Mouse (Mus musculus) left cerebral cortex, postnatal 10 days (tissue): ENCODE results near the gene Ntmt1. TPM values are rescaled to one million over a fixed set of nuclear protein-coding genes. Genes with fewer than 3 reads are reported as not detected.

Experiments
- DNase-seq, 2 experiments: peaks; one replicate each; pipeline ENCODE4 v3.0.0; 2021 to 2022; ENCODE audit warnings: low spot score in 2 of 2, mixed read lengths in 1 of 2; ENCODE audit errors: extremely low spot score in 1 of 2
- intact Hi-C: fragments of 180-260 bp; cut with DNase I; formaldehyde crosslinking; loops from one replicate; pipeline ENCODE4 v1.15.1; 2025
- total RNA-seq, 2 experiments: library from RNA; stranded (reverse); gene quantifications; 2 replicates each; pipeline ENCODE4 v1.2.3; 2021

Gene Ntmt1
- total RNA-seq, 2 experiments from 2014 or later: 49.6 to 52.9 TPM

DNA sequence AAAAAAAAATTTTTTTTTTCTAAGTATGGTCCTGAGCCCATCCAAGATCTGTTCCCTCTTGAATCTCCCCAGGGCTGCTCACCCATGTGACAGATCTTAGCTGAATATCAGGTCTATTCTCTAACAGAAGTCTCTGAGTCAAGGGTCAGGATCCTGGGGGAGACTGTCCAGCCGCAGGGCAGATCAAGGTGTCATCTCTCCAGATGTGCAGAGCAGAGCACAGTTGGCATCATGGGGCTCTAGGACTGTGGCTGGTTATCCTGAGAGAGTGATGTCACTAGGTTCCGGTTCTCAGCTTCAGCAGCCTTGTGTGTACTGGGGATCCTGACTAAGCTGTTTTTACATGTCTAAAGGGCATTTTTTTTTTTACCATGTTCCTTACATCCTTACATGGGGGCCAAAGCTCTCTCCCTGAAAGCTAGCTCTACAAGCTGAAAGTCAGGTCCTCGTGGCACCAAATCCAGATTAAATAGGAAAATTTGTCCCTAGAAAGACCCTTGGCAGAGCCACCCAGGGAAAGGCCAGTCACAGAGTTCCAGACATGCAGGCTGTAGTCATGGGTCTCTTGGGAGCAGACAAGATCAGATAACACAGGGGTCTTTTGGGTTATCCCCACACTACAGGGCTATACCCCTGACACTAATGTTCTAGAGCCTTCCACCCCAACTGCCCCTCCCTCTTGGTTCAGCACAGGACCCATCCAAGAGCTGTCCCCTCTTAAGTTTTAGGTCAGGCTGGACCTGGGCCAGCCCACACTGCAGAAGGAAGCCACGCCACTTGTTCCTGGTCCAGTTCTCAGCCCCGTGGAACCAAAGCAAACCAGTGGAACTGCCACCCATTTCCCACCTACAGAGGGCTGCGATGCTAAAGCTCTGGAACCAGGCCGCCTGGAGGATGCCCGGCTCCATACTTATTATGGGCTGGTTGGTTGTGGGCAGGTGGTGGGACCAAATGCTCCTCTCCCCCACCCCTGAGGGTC, 25.0 kb upstream of the Ntmt1 start:
- no peak for DNase-seq
- intact Hi-C loops: no loop called here

DNA sequence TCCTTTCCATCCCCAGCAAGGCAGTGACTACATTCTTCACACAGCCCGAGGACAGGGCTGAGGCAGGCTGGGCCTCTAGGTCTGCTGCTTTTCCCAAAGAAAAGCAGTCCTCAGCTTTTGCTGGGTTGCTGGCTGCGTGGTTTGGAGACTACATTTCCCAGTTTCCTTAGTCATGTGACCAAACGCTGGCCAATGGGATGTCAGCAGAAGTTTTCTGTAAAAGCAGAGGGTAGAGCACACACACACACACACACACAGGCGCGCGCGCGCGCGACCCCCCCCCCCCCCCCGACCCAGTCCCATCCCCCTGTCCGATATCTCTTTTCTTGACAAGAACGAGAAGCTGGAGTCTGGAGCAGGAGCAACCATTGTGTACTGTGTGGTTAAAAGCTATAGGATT, 24.3 kb upstream of the Ntmt1 start:
- peak; percentile 81 to 84 for DNase-seq
- intact Hi-C loops: no loop called here

DNA sequence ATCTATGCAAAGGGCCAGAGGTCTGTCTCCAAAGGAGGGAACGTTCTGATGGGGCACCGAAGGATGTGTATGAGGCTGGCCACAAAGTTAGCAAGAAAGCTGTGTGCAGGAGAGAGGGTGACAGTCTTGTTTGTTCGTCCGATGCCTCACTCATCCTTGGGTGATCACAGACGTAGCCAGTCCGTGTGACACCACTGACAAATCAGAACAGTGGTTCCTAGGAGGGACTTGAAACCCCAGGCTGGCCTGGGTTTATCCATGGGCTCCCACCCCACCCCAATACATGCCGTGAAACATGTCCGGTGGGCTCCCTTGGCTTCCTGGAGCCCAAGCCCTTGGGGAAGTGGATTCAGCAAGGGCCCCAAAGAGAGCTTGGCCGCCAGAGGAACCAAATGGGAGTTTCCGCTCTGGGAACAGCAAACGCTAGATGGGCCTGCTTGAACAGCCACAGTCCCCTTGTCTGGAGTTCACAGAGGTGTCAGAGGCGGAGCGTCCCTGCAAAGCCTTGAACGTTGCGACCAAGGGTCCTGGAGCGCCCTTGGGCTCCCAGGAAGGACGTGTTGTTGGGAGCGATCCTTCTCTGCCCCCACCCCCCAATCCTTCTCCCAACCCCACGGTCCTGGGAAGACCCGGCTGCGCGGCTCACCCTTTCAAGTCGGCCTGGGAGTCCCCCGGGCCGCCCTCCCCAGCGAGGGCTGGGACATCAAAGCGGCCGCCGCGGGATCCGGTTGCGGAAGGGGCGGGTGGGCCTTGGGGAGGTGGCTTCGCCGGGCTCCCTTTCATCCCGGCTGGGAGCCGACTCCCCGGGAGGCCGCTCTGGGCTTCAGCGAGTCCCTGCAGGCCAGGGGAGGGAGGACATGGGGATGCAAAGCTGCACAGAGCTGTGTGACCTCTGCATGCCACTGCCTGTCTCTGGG, 23.3 kb upstream of the Ntmt1 start:
- intact Hi-C loops: no loop called here
- peak in 1 of 2 experiments; percentile 92 for DNase-seq

DNA sequence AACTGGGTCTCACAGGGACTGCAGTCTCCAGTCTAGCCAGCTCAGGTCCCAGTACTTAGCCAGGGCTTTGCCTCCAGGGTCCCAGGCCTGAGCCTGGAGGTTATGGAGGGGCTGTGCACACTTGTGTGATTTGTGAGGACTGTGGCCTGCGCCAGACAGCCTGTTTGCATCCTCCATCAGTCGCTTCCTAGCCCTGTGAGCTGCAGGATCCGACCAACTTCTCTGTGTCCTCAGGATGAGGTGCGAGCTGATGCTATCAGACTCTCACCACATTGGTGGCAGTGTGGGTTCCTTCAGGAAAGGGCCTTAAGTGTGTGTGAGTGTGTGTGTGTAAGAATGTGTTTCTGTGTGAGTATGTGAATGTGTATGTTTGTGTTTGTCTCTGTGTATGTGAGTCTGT, 20.2 kb upstream of the Ntmt1 start:
- intact Hi-C loops: no loop called here

DNA sequence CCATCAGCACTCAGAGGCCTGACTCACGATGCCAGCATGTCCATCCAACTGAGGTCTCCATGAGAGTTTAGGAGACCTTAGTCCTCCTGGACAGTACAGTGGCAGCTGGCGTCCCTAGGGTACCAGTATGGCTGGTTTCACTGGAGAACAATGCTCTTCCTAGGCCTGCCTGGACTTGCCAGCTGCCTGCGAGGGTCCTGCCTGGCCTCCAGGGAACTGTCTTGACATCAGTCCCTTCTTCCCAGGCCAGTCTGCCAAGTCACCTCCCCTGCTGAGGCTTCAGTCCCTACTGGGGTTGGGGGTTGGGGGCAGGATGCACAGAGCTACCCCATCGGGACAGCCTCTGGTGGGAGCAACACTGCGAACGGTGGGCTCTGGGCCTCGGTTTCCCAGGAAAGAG, 15.6 kb upstream of the Ntmt1 start:
- no peak for DNase-seq
- intact Hi-C loops: loop anchor here (5.0 kb wide), 1 partner anchor 180 kb away; no protein-coding TSS in a partner anchor

More for the DNA sequence above, 20.2 kb upstream of the Ntmt1 start:
- DNase-seq: no peak

DNA sequence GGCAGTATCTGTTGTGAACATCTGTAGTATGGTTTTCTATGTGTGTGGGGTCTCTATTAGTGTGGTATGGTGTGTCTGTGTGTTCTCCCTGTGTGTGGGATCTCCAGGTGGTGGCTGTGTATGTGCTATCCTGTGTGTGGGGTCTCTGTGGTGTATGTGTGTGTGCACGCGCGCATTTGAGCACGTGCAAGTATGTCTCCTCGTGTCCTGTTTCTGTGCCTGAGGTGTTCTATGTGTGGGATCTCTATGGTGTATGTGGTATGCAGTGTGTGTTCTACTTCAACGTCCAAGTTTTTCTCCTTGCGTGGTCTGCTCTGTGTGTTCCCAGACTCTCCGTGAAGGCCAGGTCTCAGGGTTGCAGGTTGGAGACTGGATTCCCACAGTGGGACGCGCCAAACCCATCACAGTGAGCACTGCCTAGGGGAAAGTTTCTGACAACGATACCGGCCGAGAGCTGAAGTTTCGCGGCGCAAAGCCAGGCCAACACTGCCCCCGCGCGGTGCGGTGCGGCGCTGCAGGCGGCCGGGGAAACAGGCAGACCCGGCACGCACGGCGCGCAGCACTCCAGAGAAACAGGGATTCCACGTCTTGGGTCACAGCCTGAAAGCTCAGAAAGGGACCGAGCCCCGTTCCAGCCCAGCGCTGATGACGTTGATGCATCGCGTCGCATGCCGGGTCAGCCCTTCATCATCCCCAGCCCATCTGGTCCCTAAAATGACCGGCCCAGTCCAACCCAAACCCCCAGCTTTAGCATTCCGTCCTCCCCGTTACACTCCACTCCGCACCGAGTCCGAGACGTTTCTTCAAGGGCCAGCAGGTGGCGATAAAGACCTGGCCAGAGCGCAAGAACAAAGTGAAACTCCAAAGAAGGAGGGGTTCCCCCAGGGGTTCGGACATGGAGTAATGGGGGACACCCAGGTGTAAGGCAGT, 13.2 kb upstream of the Ntmt1 start:
- intact Hi-C loops: loop anchor here (2.0 to 5.0 kb wide), 4 partner anchors 138 to 354 kb away; no protein-coding TSS in a partner anchor
- peak; percentile 92 for DNase-seq

DNA sequence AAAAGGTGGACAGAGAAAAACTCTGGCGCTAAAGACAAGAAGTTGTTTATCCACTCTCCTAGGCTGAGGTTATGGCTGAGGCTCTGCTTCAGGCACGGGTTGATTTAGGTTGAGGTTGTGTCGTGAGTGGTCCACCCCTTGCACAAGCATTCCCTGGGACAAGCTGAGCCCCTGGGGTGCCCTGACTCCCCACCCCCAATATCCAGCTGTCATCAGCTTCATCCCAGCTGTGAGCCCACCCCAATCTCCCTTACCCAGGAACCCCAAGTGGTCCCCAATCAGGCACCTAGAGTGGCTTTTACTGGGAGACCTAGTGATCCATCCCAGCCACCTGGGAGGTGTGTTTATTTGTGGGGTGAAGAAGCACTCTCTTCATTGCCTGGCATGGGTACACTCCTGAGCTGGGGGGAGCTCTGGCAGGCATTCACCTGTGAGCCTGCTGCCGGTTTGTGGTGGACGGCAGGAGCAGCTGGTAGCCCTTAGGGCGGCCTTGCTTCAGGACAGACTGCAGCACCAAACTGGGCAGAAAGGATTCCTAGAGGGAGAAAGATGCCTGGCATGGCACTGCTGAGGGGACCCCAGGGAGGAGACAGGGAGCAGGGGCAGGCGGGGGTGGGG, 12.2 kb upstream of the Ntmt1 start:
- DNase-seq: no peak
- intact Hi-C loops: loop anchor here (2.0 to 5.0 kb wide), 3 partner anchors 137 to 355 kb away; no protein-coding TSS in a partner anchor

DNA sequence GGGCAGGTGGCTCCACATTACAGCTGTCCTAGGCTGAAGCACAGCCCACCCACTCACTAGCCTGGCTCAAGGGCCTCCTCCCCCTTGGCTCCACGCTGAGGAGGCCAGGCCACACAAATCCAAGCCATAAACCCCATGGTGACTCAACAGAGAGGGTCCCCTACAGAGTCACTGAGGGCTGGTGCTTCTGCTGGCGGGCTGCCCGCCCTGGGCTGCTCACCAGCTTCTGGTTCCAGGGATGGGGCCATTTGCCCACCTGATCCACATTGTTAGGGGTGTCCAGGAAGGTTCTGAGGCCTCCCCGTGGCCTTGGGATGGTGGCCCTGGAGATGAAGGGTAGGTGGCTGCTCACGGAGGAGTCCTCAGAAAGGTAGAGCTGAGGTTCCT, 11.7 kb upstream of the Ntmt1 start:
- no peak for DNase-seq
- intact Hi-C loops: loop anchor here (2.0 to 5.0 kb wide), 3 partner anchors 136 to 355 kb away; no protein-coding TSS in a partner anchor

DNA sequence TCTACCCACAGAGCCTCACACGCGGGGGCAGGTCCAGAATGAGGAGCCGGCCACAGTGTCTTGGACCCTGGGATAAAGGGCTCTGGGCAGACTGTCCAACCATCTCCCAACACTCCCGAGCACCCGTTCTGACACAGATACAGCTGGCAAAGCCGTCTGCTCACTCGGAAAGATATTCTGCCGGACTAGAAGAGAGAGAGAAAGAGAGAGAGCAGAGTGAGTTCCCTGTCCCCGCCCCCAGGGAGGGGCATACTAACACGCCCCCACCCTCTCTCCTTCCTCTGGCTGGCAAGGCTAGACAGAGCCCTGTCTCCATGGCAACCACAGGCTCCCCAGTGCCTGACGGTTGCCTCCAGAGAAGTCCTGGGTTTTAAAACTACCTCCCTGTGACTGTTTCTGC, 11.2 kb upstream of the Ntmt1 start:
- intact Hi-C loops: loop anchor here (5.0 kb wide), 1 partner anchor 136 kb away; no protein-coding TSS in a partner anchor
- peak; percentile 91 to 92 for DNase-seq

DNA sequence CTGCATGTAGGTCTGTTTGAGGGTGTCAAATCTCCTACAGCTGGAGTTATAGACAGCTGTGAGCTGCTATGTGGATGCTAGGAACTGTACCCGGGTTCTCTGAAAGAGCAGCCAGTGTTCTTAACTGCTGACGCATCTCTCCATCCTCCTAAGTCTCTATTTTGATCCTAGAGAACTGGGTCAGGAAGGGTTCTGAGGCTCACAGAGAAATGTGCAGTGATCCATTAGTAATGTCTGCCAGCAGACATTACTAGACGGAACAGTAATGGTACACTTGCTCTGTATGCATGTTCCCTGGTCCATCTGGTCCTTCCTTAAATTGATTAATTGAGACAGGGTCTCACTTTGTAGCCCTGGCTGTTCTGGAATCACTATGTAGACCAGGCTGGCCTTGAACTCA, 8.2 kb upstream of the Ntmt1 start:
- DNase-seq: no peak
- intact Hi-C loops: loop anchor here (5.0 kb wide), 1 partner anchor 133 kb away; no protein-coding TSS in a partner anchor

DNA sequence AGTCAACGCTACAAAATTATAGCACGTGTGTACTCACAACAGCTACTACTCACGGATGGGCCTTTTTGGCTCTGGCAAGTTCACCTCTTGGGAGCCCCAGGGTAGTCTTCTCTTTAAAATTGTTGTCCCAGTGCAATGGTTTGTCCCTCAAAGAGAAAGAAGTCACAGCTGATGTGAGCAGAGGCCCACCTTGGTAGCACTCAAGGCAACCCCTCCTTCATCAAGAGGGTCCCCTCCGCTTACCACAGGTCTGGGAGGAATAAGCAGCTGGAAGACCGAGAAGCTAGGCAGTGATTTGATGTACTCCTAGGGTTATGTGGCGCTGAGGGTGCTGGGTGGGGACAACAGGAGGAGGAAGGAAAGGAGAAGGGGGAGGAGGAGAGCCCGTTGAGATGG, 7.0 kb upstream of the Ntmt1 start:
- intact Hi-C loops: no loop called here
- DNase-seq: no peak

DNA sequence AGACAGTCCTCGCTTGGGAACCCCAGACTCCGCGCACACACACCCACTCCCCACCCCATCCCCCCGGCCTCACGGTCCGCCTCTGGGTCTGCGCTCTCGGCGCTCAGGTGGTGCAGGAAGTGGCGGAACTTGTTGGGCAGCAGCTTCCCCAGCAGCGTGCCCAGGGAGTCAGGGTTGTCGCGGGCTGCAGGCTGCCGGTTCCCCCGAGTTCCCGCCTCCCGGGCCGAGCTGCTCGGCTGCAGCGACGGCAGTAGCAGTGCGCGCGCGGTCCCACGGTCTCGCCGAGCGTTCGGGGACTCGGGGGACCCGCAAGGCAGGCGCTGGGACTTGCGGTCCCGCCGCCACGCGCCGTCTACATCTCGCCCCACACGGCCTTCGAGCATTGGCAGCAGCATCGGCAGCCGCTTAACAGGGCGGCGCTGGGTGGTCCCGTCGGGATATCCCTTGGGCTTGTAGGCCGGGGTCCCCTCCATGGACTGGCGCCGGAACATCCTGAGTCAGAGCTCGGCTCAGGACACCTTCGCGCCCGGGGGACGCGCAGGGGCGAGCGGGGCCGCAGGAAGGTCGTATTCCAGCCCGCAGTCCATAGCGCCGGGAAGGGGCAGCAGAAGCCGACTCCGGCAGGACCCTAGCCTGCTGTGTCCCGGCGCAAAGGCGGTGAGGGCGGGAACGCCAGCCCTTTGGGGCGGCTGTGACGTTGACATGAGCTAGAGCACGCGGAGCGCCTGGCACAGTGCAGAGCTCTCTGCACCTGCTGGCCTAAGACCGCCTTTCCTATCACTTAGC, 6.4 kb upstream of the Ntmt1 start:
- DNase-seq: peak in 1 of 2 experiments; percentile 55
- intact Hi-C loops: no loop called here

DNA sequence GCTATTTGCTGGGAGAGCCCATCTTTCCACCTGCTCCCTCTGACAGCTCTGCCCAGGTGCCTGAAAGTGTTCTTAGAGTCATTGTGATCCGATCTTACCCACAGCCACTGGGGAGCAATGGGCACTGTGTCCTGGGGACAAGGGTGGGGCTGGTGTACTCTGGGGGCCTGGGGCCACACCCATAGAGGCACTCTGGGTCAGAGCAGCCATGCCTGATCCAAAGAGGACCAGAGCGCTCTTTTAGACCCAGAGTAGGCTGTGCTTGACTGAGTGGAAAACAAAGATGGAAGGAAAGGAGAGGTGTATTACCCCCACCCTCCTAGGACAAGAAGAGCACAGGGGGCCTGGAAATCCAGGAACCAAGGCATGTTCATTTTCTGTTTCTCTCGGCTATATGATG, 4.0 kb upstream of the Ntmt1 start, which contains the start of gene 1700001O22Rik:
1700001O22Rik (minus strand) TSS at position 58 of the 400 bp plus-strand sequence.
- no peak for DNase-seq
- intact Hi-C loops: no loop called here

DNA sequence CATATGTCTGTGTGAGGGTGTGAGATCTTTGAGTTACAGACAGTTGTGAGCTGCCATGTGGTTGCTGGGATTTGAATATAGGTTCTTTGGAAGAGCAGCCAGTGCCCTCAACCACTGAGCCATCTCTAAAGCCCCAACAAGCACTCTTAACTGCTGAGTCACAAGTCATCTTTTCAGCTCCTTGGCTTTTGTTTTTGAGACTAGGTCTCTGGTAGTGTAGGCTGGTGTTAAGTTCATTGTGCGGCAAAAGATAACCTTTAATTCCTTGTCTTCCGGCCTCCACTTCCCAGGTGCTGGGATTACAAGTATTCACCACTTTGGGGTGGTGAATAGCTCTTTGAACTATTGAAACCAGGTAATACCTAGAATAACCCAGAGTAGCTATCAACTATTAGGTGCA, 1.6 kb upstream of the Ntmt1 start:
- DNase-seq: no peak
- intact Hi-C loops: no loop called here

DNA sequence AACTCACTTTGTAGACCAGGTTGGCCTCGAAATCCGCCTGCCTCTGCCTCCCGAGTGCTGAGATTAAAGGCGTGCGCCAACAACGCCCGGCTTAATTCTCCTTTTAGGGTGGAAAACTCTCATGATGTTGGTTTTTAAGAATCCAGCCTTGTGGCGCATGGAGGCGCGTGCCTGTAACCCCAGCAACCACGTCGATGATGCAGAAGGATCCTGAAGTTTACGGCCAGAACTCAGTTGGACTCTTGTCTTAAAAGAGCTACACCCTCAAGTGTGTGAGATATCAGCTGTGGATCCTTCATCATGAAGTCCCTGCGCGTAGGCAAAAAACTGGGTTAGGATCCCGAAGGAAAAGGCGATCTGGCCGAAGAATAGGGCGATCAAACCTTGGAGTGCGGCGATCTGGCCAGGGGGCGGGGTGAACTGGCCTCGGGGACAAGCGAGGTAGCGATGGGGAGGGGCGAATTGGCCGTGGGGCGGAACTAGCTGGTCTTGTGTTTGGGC, 429 bp upstream of the Ntmt1 start:
- intact Hi-C loops: no loop called here
- peak in 1 of 2 experiments; percentile 55 for DNase-seq

DNA sequence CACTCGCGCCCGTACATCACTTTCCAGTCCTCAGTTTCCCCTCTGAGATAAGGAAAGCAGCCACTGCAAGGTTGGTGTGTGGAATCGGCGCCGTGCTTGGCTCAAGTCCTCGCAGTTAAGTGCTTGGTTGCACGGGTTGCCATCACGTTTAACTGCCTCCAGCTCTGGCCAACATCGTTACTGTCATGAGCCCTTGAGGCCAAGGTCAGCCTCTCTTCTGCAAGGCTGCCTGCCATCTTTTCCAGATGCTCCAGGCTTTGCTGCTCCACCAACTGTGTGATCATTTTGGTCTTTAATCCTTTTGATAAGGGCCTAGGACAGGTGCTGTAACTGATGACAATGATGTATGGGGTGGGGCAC, 650 bp downstream of the Ntmt1 start:
- intact Hi-C loops: no loop called here
- DNase-seq: no peak

DNA sequence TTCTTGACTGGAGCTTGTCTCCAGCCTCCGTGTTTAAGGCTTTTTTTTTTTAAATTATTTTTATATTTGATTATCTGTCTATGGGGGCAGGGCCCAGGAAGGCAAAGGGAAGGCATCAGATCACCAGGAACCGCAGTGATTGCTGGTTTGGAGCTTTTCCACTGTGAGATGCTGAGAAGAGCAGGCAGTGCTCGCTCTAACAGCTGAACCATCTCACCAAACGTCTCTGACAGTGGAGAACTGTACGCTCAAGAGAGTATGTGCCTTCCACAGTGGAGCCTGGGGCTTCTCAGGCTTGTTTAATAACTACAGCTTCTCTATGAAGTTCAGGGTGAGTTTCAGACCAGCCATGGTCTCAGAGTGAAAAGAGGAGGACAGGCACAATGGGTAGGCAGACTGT, 1.9 kb downstream of the Ntmt1 start:
- no peak for DNase-seq
- intact Hi-C loops: no loop called here
